Mouse (Mus musculus): ENCODE data around the gene Klrb1.

Klrb1 gene

GRCm38 (mm10) chr6:128734896-128735295 lies 12.0 kb upstream of the Klrb1 start:
- DNase-seq (ENCODE audit: low read depth): no peak

GRCm38 (mm10) chr6:128733908-128734679 lies 11.2 kb upstream of the Klrb1 start:
- DNase-seq (ENCODE audit: low read depth): no peak

- DNase-seq (ENCODE audit: low read depth): no peak
Observed at GRCm38 (mm10) chr6:128732032-128732431, 9.2 kb upstream of the Klrb1 start.

GRCm38 (mm10) chr6:128701691-128702090 lies 21.2 kb downstream of the Klrb1 start:
- no peak for DNase-seq (ENCODE audit: low read depth)

GRCm38 (mm10) chr6:128679574-128679973 lies 43.3 kb downstream of the Klrb1 start:
- no peak for DNase-seq (ENCODE audit: low read depth)

- no peak for DNase-seq (ENCODE audit: low read depth)
Observed at GRCm38 (mm10) chr6:128669936-128670335, 52.9 kb downstream of the Klrb1 start.

GRCm38 (mm10) chr6:128662206-128662605 lies 60.7 kb downstream of the Klrb1 start, which contains the start of gene Clec2h:
Clec2h (plus strand) TSS chr6:128662385.
- DNase-seq (ENCODE audit: low read depth): no peak

GRCm38 (mm10) chr6:128661249-128661648 lies 61.6 kb downstream of the Klrb1 start:
- DNase-seq (ENCODE audit: low read depth): no peak
